Mouse (Mus musculus) adrenal gland, postnatal 14 days (tissue): ENCODE measurements around the gene Mrm3. TPM values are rescaled to one million over a fixed set of nuclear protein-coding genes. Genes with fewer than 3 reads are reported as not detected.

Experiments used
- DNase-seq: peaks from one replicate; pipeline ENCODE4 v3.0.0; 2021; ENCODE audit warnings: mixed read lengths
- total RNA-seq: library from RNA; stranded (reverse); gene quantifications from 2 replicates; pipeline ENCODE4 v1.2.3, GENCODE M21; 2021

Mrm3 gene
- total RNA-seq, 1 experiment from 2014 or later = 23.8 TPM

DNA sequence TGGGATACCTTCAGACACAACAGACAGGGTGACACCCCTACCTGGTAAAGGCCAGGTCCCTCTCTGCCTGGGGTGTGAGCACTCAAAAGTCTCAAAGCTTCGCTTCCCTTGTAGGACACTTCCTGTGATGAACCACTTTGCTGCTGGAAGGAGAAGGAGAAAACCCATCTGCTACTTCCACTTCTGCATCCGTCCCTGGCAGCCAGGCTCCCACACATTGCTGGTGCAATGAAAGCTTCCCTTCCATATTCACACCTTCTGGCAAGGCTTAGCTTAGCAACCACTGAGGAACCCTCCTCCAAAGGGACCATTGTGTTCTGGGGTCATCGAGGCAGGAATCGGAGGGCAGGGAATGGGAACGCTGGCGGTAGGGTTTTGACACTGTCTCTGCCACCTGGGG is 45.1 kb downstream of the Mrm3 start:
- no peak for DNase-seq

DNA sequence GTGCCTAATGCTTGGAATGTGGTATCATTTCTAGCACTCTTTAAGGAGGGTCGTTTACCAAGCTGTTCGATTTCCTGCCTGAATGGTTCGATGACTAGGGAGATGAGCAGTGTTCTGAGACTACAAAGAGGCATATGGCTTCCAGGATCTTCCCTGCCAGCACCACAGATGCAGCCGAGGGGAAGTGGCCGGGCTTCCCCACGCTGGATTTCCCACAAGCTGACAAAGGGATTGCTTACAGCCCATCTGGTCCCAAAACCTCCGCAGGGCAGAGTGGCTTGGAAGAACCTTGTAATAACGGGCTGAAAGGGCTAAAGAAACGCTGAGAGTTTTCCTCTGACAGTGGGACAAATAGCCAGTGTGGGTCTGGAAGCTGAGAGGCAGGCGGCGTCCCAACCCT is 46.9 kb downstream of the Mrm3 start:
- no peak for DNase-seq

DNA sequence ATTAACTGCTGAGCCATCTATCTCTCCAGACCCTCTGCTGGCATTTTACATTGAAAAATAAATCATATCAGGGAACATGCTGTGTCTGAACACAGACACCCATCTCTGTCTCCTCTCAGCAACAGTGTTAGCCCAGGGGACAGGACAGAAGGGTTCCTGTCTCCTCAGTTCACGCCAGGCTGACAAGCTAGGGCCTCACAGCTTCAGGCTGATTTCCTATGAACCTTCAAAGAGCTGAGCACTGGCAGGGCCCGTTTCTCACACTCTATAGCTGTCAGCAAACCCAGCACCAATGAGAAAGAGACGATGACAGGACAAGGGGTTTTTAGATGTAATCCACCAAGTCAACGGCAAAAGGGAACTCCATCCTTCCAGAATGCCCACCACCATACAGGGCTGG is 48.4 kb downstream of the Mrm3 start:
- no peak for DNase-seq

DNA sequence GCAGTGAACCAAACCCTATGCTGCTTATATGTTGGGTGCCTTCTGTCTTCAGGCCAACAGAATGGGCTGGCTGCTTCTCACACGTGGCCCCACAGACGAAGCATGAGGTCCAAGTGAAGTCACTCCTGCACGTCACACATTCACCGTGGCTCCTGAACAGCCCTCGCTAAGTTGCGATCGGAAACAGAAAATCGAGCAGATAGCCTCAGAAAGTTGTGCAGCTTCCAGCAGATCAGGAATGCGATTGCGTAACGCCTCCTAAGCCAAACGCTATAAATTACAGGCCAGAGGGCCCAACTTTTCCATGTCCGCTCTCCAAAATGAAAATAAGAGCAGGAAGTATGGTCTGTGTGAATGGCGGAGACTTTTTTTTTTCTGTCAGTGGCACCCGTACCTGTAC is 48.9 kb downstream of the Mrm3 start:
- DNase-seq = peak; percentile 71

DNA sequence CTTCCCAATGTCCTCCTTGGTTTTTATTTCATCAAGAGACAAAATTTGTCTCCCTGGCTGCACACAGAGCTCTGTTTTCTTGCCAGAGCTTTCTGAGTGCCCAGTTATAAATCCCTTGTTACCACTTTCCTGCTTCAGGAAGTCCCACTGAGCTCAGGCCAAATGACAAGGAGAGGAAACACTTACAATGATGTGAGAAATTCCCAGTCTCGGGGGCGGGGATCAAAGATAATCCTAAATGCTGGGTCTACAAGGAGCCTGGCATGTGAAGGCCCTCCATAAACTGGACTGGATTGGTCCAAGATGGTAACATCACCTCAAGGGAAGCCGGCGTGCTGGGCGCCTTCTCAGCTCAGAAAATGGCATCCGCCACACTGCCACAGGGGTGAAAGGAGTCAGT is 49.3 kb downstream of the Mrm3 start:
- DNase-seq = peak; percentile 44

DNA sequence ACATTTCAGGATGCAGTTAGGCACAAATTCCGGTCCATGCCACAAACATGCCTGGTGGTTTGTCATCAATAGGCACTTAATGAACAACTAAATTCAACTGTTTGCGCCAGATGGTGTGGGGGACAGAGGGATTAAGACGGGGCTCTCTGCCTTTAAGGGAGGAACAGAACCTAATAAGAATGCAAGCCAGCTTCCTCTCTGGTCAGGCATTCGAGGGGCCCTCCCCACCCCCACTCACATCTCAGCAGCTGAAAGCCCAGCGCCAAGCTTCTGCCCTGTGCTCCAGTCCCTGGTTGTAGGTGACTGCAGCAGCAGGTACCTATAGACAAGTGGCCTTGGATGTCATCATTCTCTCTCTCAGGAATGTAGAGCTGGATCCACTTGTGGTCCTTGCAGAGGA is 50.6 kb downstream of the Mrm3 start:
- no peak for DNase-seq

DNA sequence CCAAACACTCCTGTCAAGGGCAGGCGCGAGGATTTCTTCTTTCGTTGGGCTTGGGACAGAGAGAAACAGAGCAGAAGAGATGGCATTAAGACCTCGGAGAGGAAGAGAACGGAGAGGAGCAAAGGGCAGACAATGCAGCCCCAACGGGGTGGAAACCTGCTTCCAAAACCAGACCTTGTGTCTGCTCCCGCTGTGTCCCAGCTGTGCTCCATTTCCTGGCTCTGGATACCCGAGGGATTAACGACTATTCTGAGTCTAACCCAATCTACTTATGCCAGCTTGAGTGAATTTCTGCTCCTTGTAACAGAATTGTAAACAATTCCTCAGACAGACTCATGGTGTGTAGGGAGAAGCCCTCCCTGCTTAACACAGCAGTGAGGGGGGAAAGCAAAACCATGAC is 51.3 kb downstream of the Mrm3 start:
- DNase-seq = no peak

DNA sequence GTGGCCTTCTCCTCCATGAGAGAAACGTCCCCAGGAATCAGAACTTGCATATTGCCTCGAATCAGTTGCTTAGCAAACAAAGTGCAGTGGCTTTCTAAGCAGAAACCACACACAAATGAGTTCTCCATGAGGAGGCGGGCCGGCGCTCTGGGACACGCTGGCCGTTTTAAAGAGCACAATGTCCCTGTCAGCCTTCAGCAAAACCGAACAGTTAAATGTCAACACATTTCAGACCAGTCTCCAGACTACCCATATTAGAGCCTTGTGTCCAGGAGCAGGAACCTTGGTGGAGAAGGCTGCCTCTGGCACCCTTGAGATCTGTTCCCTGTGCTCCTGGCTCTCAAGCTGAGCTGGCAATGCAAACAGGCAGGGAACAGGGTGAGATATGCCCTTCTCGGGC is 53.7 kb downstream of the Mrm3 start:
- DNase-seq = no peak

DNA sequence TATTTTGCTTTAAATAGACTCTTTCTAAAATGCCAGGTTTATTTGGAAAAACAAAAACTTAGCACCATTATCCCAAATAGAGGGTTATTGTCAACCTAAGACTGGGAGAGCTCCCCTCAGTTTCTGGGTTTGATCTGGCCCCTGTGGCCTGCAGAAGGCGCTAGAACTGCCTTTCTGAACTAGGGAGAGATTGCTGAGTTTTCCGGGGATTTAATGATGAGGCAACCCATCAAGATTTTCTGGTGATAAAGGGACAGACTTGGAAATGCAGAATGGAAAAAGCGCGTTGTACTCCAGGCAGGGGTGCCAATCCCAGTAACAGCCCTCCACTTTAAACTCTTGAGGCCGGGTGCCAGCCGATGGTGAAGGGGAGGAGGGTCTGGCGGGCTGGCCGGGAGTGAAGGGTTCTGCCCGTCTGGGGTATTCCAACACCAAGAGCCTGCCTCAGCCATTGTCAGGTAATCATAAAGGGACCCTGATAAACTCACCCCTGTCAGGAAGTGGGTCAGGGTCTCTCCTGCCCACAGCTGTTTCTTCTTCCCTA is 55.0 kb downstream of the Mrm3 start:
- DNase-seq = no peak

Other genes starting within 250 kb of the Mrm3 start
- gene 1700016K19Rik, start 243.8 kb upstream of the Mrm3 start, total RNA-seq = not detected in 2 replicates
- gene Rflnb, start 215.9 kb upstream of the Mrm3 start, total RNA-seq = 53.4 and 64.1 TPM in 2 replicates
- 39.5 and 41.1 TPM in 2 replicates for gene Vps53, start 64.1 kb upstream of the Mrm3 start, total RNA-seq
- 7.6 and 8.0 TPM in 2 replicates for gene Fam57a, start 64.0 kb upstream of the Mrm3 start, total RNA-seq
- gene Dbil5, start 26.1 kb upstream of the Mrm3 start, total RNA-seq = 1.3 TPM in 1 of 2 replicates, not detected in the other
- gene Gemin4, start 26.1 kb upstream of the Mrm3 start, total RNA-seq = 6.0 and 7.1 TPM in 2 replicates
- gene Glod4, start within 50 bp of the Mrm3 start, total RNA-seq = 75.2 and 79.0 TPM in 2 replicates
- gene Nxn, start 155.4 kb downstream of the Mrm3 start, total RNA-seq = 20.0 and 26.2 TPM in 2 replicates
- 35.6 and 37.6 TPM in 2 replicates for gene Timm22, start 163.2 kb downstream of the Mrm3 start, total RNA-seq